Mouse (Mus musculus): ENCODE data around the gene Slc35d1.

Slc35d1 gene

GRCm38 (mm10) chr4:103214925-103215820 lies at the start of gene Slc35d1:
Gene Slc35d1, minus strand, starts transcription at chr4:103215164.
- in situ Hi-C loops (cut with MboI; ENCODE audit: low sequenced_read_pairs): no loop called here

- in situ Hi-C loops (cut with MboI; ENCODE audit: low sequenced_read_pairs): no loop called here
Measured at GRCm38 (mm10) chr4:103263812-103264396, 48.9 kb upstream of the Slc35d1 start.

GRCm38 (mm10) chr4:103263378-103263777 lies 48.4 kb upstream of the Slc35d1 start:
- in situ Hi-C loops (cut with MboI; ENCODE audit: low sequenced_read_pairs): no loop called here

GRCm38 (mm10) chr4:103258817-103259216 lies 43.9 kb upstream of the Slc35d1 start:
- in situ Hi-C loops (cut with MboI; ENCODE audit: low sequenced_read_pairs): no loop called here

- in situ Hi-C loops (cut with MboI; ENCODE audit: low sequenced_read_pairs): no loop called here
Measured at GRCm38 (mm10) chr4:103253846-103254245, 38.9 kb upstream of the Slc35d1 start.

- in situ Hi-C loops (cut with MboI; ENCODE audit: low sequenced_read_pairs): no loop called here
Measured at GRCm38 (mm10) chr4:103249436-103250085, 34.6 kb upstream of the Slc35d1 start.

- in situ Hi-C loops (cut with MboI; ENCODE audit: low sequenced_read_pairs): no loop called here
Measured at GRCm38 (mm10) chr4:103247813-103248212, 32.8 kb upstream of the Slc35d1 start.

GRCm38 (mm10) chr4:103247249-103247648 lies 32.3 kb upstream of the Slc35d1 start:
- in situ Hi-C loops (cut with MboI; ENCODE audit: low sequenced_read_pairs): no loop called here

- in situ Hi-C loops (cut with MboI; ENCODE audit: low sequenced_read_pairs): no loop called here
Measured at GRCm38 (mm10) chr4:103232156-103232555, 17.2 kb upstream of the Slc35d1 start.

GRCm38 (mm10) chr4:103222854-103223253 lies 7.9 kb upstream of the Slc35d1 start:
- in situ Hi-C loops (cut with MboI; ENCODE audit: low sequenced_read_pairs): no loop called here

GRCm38 (mm10) chr4:103221789-103222188 lies 6.8 kb upstream of the Slc35d1 start:
- in situ Hi-C loops (cut with MboI; ENCODE audit: low sequenced_read_pairs): no loop called here

GRCm38 (mm10) chr4:103219011-103219410 lies 4.0 kb upstream of the Slc35d1 start:
- in situ Hi-C loops (cut with MboI; ENCODE audit: low sequenced_read_pairs): no loop called here

- in situ Hi-C loops (cut with MboI; ENCODE audit: low sequenced_read_pairs): no loop called here
Measured at GRCm38 (mm10) chr4:103216046-103216445, 1.1 kb upstream of the Slc35d1 start.

- in situ Hi-C loops (cut with MboI; ENCODE audit: low sequenced_read_pairs): no loop called here
Measured at GRCm38 (mm10) chr4:103214498-103214924, 453 bp downstream of the Slc35d1 start.

- in situ Hi-C loops (cut with MboI; ENCODE audit: low sequenced_read_pairs): no loop called here
Measured at GRCm38 (mm10) chr4:103213859-103214497, 986 bp downstream of the Slc35d1 start.

- in situ Hi-C loops (cut with MboI; ENCODE audit: low sequenced_read_pairs): no loop called here
Measured at GRCm38 (mm10) chr4:103208553-103208952, 6.4 kb downstream of the Slc35d1 start.

- in situ Hi-C loops (cut with MboI; ENCODE audit: low sequenced_read_pairs): no loop called here
Measured at GRCm38 (mm10) chr4:103203646-103204045, 11.3 kb downstream of the Slc35d1 start.

- in situ Hi-C loops (cut with MboI; ENCODE audit: low sequenced_read_pairs): no loop called here
Measured at GRCm38 (mm10) chr4:103200046-103200445, 14.9 kb downstream of the Slc35d1 start.

- in situ Hi-C loops (cut with MboI; ENCODE audit: low sequenced_read_pairs): no loop called here
Measured at GRCm38 (mm10) chr4:103199086-103199485, 15.9 kb downstream of the Slc35d1 start.

- in situ Hi-C loops (cut with MboI; ENCODE audit: low sequenced_read_pairs): no loop called here
Measured at GRCm38 (mm10) chr4:103197401-103197800, 17.6 kb downstream of the Slc35d1 start.

GRCm38 (mm10) chr4:103192421-103192820 lies 22.5 kb downstream of the Slc35d1 start:
- in situ Hi-C loops (cut with MboI; ENCODE audit: low sequenced_read_pairs): no loop called here

All from CH12F3 (cell line).